Mouse (Mus musculus) heart, adult 2 months (tissue): ENCODE data around the gene Vps37d. TPM values are rescaled to one million over a fixed set of nuclear protein-coding genes. Genes with fewer than 3 reads are reported as not detected.

ENCODE experiments used
- DNase-seq, 2 experiments: peaks; one replicate each; pipeline ENCODE4 v3.0.0; 2021
- H3K27ac ChIP-seq: fragments of 200-600 bp; 2 replicates; pipeline ENCODE4 v1.8.1; 2022
- H3K27me3 ChIP-seq: fragments of 200-500 bp; 2 replicates; pipeline ENCODE4 v1.6.1; 2012; ENCODE audit warnings: mild to moderate bottlenecking, low read length, inconsistent platforms, mixed read lengths; ENCODE audit not compliant: control insufficient read depth, insufficient read depth
- H3K36me3 ChIP-seq: fragments of 200-500 bp; 2 replicates; pipeline ENCODE4 v1.6.1; 2012; ENCODE audit warnings: low read length, inconsistent platforms; ENCODE audit not compliant: control insufficient read depth, insufficient read depth
- H3K4me1 ChIP-seq: fragments of 200-500 bp; 2 replicates; pipeline ENCODE4 v1.6.1; 2011; ENCODE audit warnings: low read length; ENCODE audit not compliant: control insufficient read depth, insufficient read depth
- H3K4me3 ChIP-seq: fragments of 200-600 bp; 2 replicates; pipeline ENCODE4 v1.8.1; 2022
- H3K79me2 ChIP-seq: fragments of 200-500 bp; replicated peaks from 2 replicates; pipeline ENCODE4 v1.6.1; 2012; ENCODE audit warnings: mild to moderate bottlenecking, inconsistent platforms, low read length, moderate library complexity, mixed read lengths; ENCODE audit not compliant: control insufficient read depth, insufficient read depth
- H3K9ac ChIP-seq: fragments of 200-500 bp; 2 replicates; pipeline ENCODE4 v1.6.1; 2012; ENCODE audit warnings: low read depth, mild to moderate bottlenecking, control low read depth, inconsistent platforms, low read length, mixed read lengths
- CTCF ChIP-seq: fragments of 200-600 bp; IDR thresholded peaks from 2 replicates; pipeline ENCODE4 v1.8.1; 2022; ENCODE audit warnings: antibody characterized with exemption, mild to moderate bottlenecking, moderate library complexity
- EP300 ChIP-seq: fragments of 200-500 bp; IDR thresholded peaks from 2 replicates; pipeline ENCODE4 v1.6.1; 2011; ENCODE audit warnings: low read depth, low read length, control low read depth; ENCODE audit not compliant: insufficient read depth
- POLR2A ChIP-seq: fragments of 200-500 bp; IDR thresholded peaks from 2 replicates; pipeline ENCODE4 v1.6.1; 2011; ENCODE audit warnings: mild to moderate bottlenecking, low read depth, low read length, control low read depth; ENCODE audit not compliant: insufficient read depth
- WGBS: fragments of 180-500 bp; shearing (Covaris S2); methylation state at CpG from one replicate; pipeline ENCODE4 v1.1.7; 2018; 5-methylcytosine and 5-hydroxymethylcytosine counted together
- intact Hi-C: fragments of 180-260 bp; cut with DNase I; formaldehyde crosslinking; loops from one replicate; pipeline ENCODE4 v1.15.1; 2025
- polyA plus RNA-seq: library from polyadenylated mRNA; depleted of rRNA; stranded (reverse); fragments of >200 nt; gene quantifications from 2 replicates; pipeline ENCODE4 v1.2.3, GENCODE M21; 2012
- total RNA-seq, 2 experiments: library from RNA; stranded (reverse); gene quantifications; 2 replicates each; pipeline ENCODE4 v1.2.3; 2021

Gene Vps37d
- total and polyA plus RNA-seq, 3 experiments, result 0.52 to 0.72 (median 0.57) TPM

DNA sequence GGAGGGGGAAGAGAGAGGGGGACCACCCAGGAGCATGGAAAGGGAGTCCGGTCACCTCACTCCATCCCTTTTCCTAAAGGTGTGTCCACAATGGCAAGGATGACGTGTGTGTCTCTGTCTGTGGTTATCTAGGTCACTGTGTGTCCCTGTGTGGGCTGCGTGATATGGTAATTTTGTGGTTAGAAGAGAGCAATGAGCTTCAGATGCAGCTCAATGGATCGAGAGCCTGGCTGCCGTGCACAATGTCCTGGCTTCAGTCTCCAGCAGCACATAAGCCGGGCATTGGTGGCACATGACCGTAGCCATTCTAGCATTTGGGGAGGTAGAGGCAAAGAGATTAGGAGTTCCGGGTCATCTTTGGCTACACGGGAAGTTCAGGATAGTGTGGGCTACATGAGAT, 38.5 kb downstream of the Vps37d start:
- no peaks in the 10 kb centered on the region for H3K4me1 ChIP-seq
- H3K4me3 ChIP-seq, result no peak overlapping the region
- no peaks in the 10 kb centered on the region for H3K27me3 ChIP-seq
- no peak overlapping the region for H3K27ac ChIP-seq
- H3K9ac ChIP-seq, result no peak overlapping the region
- H3K79me2 ChIP-seq, result no peaks in the 10 kb centered on the region
- TF ChIP-seq POLR2A (no peak), EP300 (no peak), CTCF (no peak)
- no peaks in the 10 kb centered on the region for H3K36me3 ChIP-seq
- 82% methylated on average over 9 of the region's 9 CpGs for WGBS
- DNase-seq, result no peak
- intact Hi-C loops, result no loop called here

GRCm38 (mm10) chr5:135037946-135038345, 40.1 kb downstream of the Vps37d start:
- 63% methylated on average over 3 of the region's 3 CpGs for WGBS

DNA sequence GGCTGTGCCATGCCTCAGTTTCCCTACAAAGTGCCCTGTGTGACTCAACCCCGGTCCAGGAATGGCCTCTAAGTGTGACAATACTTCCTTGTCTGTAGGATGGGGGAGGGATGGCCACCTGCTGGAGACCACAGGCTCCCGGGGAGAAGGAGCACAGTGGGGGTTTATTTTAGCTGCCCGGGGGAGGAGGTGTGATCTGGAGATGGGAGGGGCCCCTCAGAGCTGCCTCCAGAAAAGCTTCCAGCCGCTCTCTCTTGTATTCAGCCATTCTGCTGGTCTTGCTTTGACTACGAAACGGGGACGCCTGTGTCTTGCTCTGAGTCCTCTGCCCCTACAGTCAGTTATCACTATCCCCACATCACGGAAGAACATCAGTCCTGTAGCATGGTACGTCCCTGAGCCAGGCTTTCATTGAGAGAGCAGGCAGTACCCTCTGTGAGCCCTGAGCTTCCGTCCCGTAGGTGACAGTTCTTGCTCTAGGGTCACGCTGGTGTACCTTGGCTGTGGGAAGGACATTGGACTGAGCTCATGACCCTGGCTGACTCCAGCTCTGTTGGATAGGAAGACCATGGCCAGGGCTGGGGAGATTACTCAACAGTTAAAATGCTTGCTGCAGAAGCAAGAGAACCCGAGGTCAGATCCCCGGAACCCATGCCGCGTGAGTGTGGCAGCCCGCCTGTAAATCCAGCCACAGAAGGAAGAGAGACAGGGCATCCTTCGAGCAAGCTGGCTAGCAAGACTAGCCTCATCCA, 42.3 kb downstream of the Vps37d start:
- 69% methylated on average over 18 of the region's 18 CpGs for WGBS
- Histone ChIP-seq H3K4me1 (no peaks in the 10 kb centered on the region), H3K36me3 (no peaks in the 10 kb centered on the region), H3K79me2 (no peaks in the 10 kb centered on the region), H3K9ac (no peak overlapping the region), H3K27me3 (no peaks in the 10 kb centered on the region), H3K27ac (no peak overlapping the region), H3K4me3 (no peak overlapping the region)
- TF ChIP-seq EP300 (no peak), CTCF (no peak), POLR2A (no peak)
- no peak for DNase-seq
- intact Hi-C loops, result no loop called here

More at GRCm38 (mm10) chr5:135037946-135038345, 40.1 kb downstream of the Vps37d start:
- Histone ChIP-seq H3K4me1 (no peaks in the 10 kb centered on the region), H3K27ac (no peak overlapping the region), H3K27me3 (no peaks in the 10 kb centered on the region), H3K79me2 (no peaks in the 10 kb centered on the region), H3K9ac (no peak overlapping the region), H3K4me3 (no peak overlapping the region), H3K36me3 (no peaks in the 10 kb centered on the region)
- TF ChIP-seq CTCF (no peak), POLR2A (no peak), EP300 (no peak)
- intact Hi-C loops, result no loop called here
- DNase-seq, result no peak

- Histone ChIP-seq H3K36me3 (no peaks in the 10 kb centered on the region), H3K79me2 (no peaks in the 10 kb centered on the region), H3K9ac (no peak overlapping the region), H3K4me1 (no peaks in the 10 kb centered on the region), H3K4me3 (no peak overlapping the region), H3K27ac (no peak overlapping the region), H3K27me3 (no peaks in the 10 kb centered on the region)
- intact Hi-C loops, result no loop called here
- peak; percentile 61 for TF ChIP-seq CTCF
- TF ChIP-seq POLR2A, result no peak
- no peak for TF ChIP-seq EP300
- WGBS, result 94% methylated on average over 2 of the region's 2 CpGs
- no peak for DNase-seq
Measured at GRCm38 (mm10) chr5:135034593-135034992, 43.5 kb downstream of the Vps37d start.

DNA sequence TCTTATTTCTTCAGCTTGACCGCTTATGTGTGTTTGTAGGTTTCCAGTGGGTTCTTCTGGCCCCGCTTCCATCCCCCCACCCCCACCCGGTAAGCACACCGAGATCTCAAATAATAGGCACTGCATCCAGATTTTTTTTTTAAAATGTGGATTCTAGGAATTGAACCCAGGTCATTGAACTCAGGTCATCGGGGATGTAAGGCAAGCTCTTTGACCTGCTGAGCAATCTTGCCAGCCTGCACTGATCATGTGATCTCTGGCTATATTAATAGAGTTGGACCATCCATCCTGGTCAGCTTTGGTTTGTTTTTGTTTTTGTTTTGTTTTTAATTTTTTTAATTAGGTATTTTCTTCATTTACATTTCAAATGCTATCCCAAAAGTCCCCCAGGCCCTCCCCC, 45.5 kb downstream of the Vps37d start:
- whole genome bisulfite sequencing, result 83% methylated on average over 5 of the region's 5 CpGs
- H3K4me1 ChIP-seq, result peaks cover 5% of the 10 kb centered on the region
- intact Hi-C loops, result no loop called here

DNA sequence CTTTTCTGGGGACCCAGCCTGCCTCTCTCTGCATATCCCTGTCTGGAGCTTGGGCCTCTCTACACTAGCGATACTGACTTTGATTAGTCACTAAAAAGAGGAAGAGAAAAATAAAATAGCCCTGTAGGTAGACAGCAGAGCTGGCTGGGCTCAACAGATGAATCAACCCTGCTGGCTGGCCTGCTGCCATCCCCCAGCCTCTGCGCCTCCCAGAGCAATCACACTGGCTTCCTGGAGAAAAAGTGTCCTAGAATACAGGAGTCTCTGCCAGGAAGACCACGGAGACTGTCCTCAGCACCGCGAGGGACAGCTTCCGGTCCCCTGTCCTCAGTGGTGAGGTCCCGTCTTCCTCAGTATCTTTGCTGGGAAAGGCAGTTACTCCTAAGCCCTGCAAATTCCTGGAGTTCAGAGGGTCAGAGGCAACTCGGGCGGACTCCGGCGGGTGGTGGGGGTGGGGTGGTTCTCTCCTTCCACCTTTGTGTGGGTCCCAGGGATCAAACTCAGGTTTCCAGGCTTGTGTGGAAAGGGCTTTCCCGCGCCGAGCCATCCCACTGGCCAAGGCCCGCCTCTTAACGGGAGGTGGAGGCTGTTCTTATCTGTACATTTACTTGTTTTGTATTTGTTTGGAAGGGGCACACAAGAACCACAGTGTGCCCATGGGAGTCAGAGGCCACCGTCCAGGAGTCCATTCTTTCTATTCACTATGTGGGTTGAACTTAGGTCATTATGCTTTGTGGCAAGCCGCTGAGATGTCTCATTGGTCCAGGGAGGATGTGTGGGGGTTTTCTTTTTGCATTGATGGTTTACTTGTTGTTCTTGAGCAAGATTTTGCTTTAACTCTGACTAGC, 48.8 kb downstream of the Vps37d start:
- Histone ChIP-seq H3K79me2 (no peaks in the 10 kb centered on the region), H3K4me1 (peaks cover 8% of the 10 kb centered on the region), H3K36me3 (no peaks in the 10 kb centered on the region), H3K4me3 (no peak overlapping the region), H3K27me3 (no peaks in the 10 kb centered on the region), H3K27ac (no peak overlapping the region), H3K9ac (no peak overlapping the region)
- TF ChIP-seq EP300 (no peak), POLR2A (no peak), CTCF (no peak)
- intact Hi-C loops, result no loop called here
- WGBS, result 29% methylated on average over 18 of the region's 18 CpGs
- DNase-seq, result peak; percentile 63

More for the DNA sequence above, 45.5 kb downstream of the Vps37d start:
- Histone ChIP-seq H3K4me3 (no peak overlapping the region), H3K27ac (no peak overlapping the region), H3K79me2 (no peaks in the 10 kb centered on the region), H3K27me3 (no peaks in the 10 kb centered on the region), H3K36me3 (no peaks in the 10 kb centered on the region), H3K9ac (no peak overlapping the region)
- TF ChIP-seq EP300 (no peak), POLR2A (no peak), CTCF (no peak)
- DNase-seq, result no peak
